Mouse (Mus musculus) olfactory bulb, adult 2 months (tissue): Measurements from ENCODE around the gene Gnl3l.

ENCODE experiments used
- CTCF ChIP-seq: fragments of 200-500 bp; IDR thresholded peaks from 2 replicates; pipeline ENCODE4 v1.5.1; 2012; ENCODE audit warnings: low read depth, mild to moderate bottlenecking, low read length, moderate library complexity; ENCODE audit not compliant: insufficient read depth
- POLR2A ChIP-seq: fragments of 200-500 bp; IDR thresholded peaks from 2 replicates; pipeline ENCODE4 v1.6.1; 2012; ENCODE audit warnings: mild to moderate bottlenecking, low read depth, low read length, moderate library complexity; ENCODE audit not compliant: insufficient read depth

DNA sequence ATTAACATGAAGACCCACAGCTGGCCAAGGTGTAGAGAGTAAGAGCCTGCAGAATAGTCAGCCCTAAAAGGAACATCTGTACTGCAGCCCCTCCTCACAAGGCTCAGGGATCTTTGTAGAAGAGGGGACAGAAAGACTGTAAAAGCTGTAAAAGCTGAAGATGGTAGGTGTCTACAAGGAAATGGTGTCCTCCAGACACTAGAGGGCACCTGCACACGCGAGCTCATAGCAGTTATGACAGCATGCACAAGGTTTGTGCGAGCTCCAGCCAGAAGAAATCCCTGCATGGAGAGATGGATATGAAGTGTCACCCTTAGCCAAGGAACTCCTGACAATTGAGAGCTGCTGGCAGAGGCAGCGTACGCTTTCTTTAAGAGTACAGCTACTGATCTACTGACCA lies 56.4 kb downstream of the Gnl3l start:
- TF ChIP-seq CTCF = no peak
- no peak for TF ChIP-seq POLR2A
